Mouse (Mus musculus): ENCODE measurements at regions not wholly inside any gene's neighbourhood (a gene's known extent, or its start where the extent isn't known, plus 50 kb on each side); places are given as distances from the start of the nearest gene placed in this dataset.

- no peak overlapping the region for H3K27ac ChIP-seq (ENCODE audit: insufficient read depth, low read length)
- H3K4me3 ChIP-seq (ENCODE audit: insufficient read depth, low read length), result no peak overlapping the region
- TF ChIP-seq CTCF (IDR thresholded peaks at IDR 0.05; ENCODE audit: extremely low read depth, insufficient read depth, low read length) (no peak), POLR2A (IDR thresholded peaks at IDR 0.05; ENCODE audit: extremely low read depth, insufficient read depth, low read length) (no peak)
Measured at GRCm38 (mm10) chr17:47194463-47195012, 174.1 kb upstream of the Mrps10 start.

GRCm38 (mm10) chr17:47191416-47191815, 177.3 kb upstream of the Mrps10 start:
- TF ChIP-seq CTCF (IDR thresholded peaks at IDR 0.05; ENCODE audit: extremely low read depth, insufficient read depth, low read length), result no peak
- no peak for TF ChIP-seq POLR2A (IDR thresholded peaks at IDR 0.05; ENCODE audit: extremely low read depth, insufficient read depth, low read length)
- Histone ChIP-seq H3K4me3 (ENCODE audit: insufficient read depth, low read length) (no peak overlapping the region), H3K4me1 (ENCODE audit: control insufficient read depth, insufficient read depth, low read length) (peaks cover 2% of the 10 kb centered on the region; the same call in 1 of the 2 replicates), H3K27ac (ENCODE audit: insufficient read depth, low read length) (no peak overlapping the region)

More at GRCm38 (mm10) chr17:47194463-47195012, 174.1 kb upstream of the Mrps10 start:
- H3K4me1 ChIP-seq (ENCODE audit: control insufficient read depth, insufficient read depth, low read length), result peaks cover 10% of the 10 kb centered on the region

GRCm38 (mm10) chr17:47189770-47190169, 178.9 kb upstream of the Mrps10 start:
- no peak overlapping the region for H3K27ac ChIP-seq (ENCODE audit: insufficient read depth, low read length)
- TF ChIP-seq POLR2A (IDR thresholded peaks at IDR 0.05; ENCODE audit: extremely low read depth, insufficient read depth, low read length) (no peak), CTCF (IDR thresholded peaks at IDR 0.05; ENCODE audit: extremely low read depth, insufficient read depth, low read length) (no peak)
- H3K4me3 ChIP-seq (ENCODE audit: insufficient read depth, low read length), result no peak overlapping the region
- peaks cover 1% of the 10 kb centered on the region; the same call in 1 of the 2 replicates for H3K4me1 ChIP-seq (ENCODE audit: control insufficient read depth, insufficient read depth, low read length)

GRCm38 (mm10) chr17:47184148-47184547, 173.8 kb upstream of the Ubr2 start:
- no peak overlapping the region for H3K27ac ChIP-seq (ENCODE audit: insufficient read depth, low read length)
- H3K4me1 ChIP-seq (ENCODE audit: control insufficient read depth, insufficient read depth, low read length), result no peaks in the 10 kb centered on the region
- H3K4me3 ChIP-seq (ENCODE audit: insufficient read depth, low read length), result no peak overlapping the region
- no peak for TF ChIP-seq POLR2A (IDR thresholded peaks at IDR 0.05; ENCODE audit: extremely low read depth, insufficient read depth, low read length)
- TF ChIP-seq CTCF (IDR thresholded peaks at IDR 0.05; ENCODE audit: extremely low read depth, insufficient read depth, low read length), result no peak

GRCm38 (mm10) chr17:47182118-47182517, 171.8 kb upstream of the Ubr2 start:
- H3K4me1 ChIP-seq (ENCODE audit: control insufficient read depth, insufficient read depth, low read length), result peaks cover 14% of the 10 kb centered on the region
- H3K27ac ChIP-seq (ENCODE audit: insufficient read depth, low read length), result no peak overlapping the region
- H3K4me3 ChIP-seq (ENCODE audit: insufficient read depth, low read length), result no peak overlapping the region
- TF ChIP-seq POLR2A (IDR thresholded peaks at IDR 0.05; ENCODE audit: extremely low read depth, insufficient read depth, low read length) (no peak), CTCF (IDR thresholded peaks at IDR 0.05; ENCODE audit: extremely low read depth, insufficient read depth, low read length) (no peak)

- H3K27ac ChIP-seq (ENCODE audit: insufficient read depth, low read length), result no peak overlapping the region
Measured at GRCm38 (mm10) chr17:47179410-47179809, 169.1 kb upstream of the Ubr2 start.

GRCm38 (mm10) chr17:47178705-47179104, 168.3 kb upstream of the Ubr2 start:
- Histone ChIP-seq H3K4me3 (ENCODE audit: insufficient read depth, low read length) (no peak overlapping the region), H3K27ac (ENCODE audit: insufficient read depth, low read length) (0 out of 2 replicates have a peak overlapping the region, but pooled peaks have one; percentile 21), H3K4me1 (ENCODE audit: control insufficient read depth, insufficient read depth, low read length) (peaks cover 16% of the 10 kb centered on the region)
- no peak for TF ChIP-seq POLR2A (IDR thresholded peaks at IDR 0.05; ENCODE audit: extremely low read depth, insufficient read depth, low read length)
- no peak for TF ChIP-seq CTCF (IDR thresholded peaks at IDR 0.05; ENCODE audit: extremely low read depth, insufficient read depth, low read length)

More at GRCm38 (mm10) chr17:47179410-47179809, 169.1 kb upstream of the Ubr2 start:
- H3K4me3 ChIP-seq (ENCODE audit: insufficient read depth, low read length), result no peak overlapping the region
- TF ChIP-seq POLR2A (IDR thresholded peaks at IDR 0.05; ENCODE audit: extremely low read depth, insufficient read depth, low read length) (no peak), CTCF (IDR thresholded peaks at IDR 0.05; ENCODE audit: extremely low read depth, insufficient read depth, low read length) (no peak)
- H3K4me1 ChIP-seq (ENCODE audit: control insufficient read depth, insufficient read depth, low read length), result peaks cover 14% of the 10 kb centered on the region

GRCm38 (mm10) chr17:47177671-47178246, 167.4 kb upstream of the Ubr2 start:
- Histone ChIP-seq H3K27ac (ENCODE audit: insufficient read depth, low read length) (peak overlapping the region; percentile 6; the same call in 1 of the 2 replicates), H3K4me1 (ENCODE audit: control insufficient read depth, insufficient read depth, low read length) (peaks cover 16% of the 10 kb centered on the region), H3K4me3 (ENCODE audit: insufficient read depth, low read length) (no peak overlapping the region)
- no peak for TF ChIP-seq CTCF (IDR thresholded peaks at IDR 0.05; ENCODE audit: extremely low read depth, insufficient read depth, low read length)
- 0 out of 2 replicates have a peak, but pooled peaks have one; percentile 45 for TF ChIP-seq POLR2A (IDR thresholded peaks at IDR 0.05; ENCODE audit: extremely low read depth, insufficient read depth, low read length)

- Histone ChIP-seq H3K4me3 (ENCODE audit: insufficient read depth, low read length) (no peak overlapping the region), H3K27ac (ENCODE audit: insufficient read depth, low read length) (no peak overlapping the region)
- TF ChIP-seq CTCF (IDR thresholded peaks at IDR 0.05; ENCODE audit: extremely low read depth, insufficient read depth, low read length), result no peak
- no peak for TF ChIP-seq POLR2A (IDR thresholded peaks at IDR 0.05; ENCODE audit: extremely low read depth, insufficient read depth, low read length)
Measured at GRCm38 (mm10) chr17:47176328-47176727, 166.0 kb upstream of the Ubr2 start.

GRCm38 (mm10) chr17:47174748-47175215, 164.4 kb upstream of the Ubr2 start:
- H3K4me1 ChIP-seq (ENCODE audit: control insufficient read depth, insufficient read depth, low read length), result peaks cover 16% of the 10 kb centered on the region
- TF ChIP-seq POLR2A (IDR thresholded peaks at IDR 0.05; ENCODE audit: extremely low read depth, insufficient read depth, low read length) (no peak), CTCF (IDR thresholded peaks at IDR 0.05; ENCODE audit: extremely low read depth, insufficient read depth, low read length) (no peak)
- H3K27ac ChIP-seq (ENCODE audit: insufficient read depth, low read length), result no peak overlapping the region
- H3K4me3 ChIP-seq (ENCODE audit: insufficient read depth, low read length), result peak overlapping the region; percentile 19; the same call in 1 of the 2 replicates

More at GRCm38 (mm10) chr17:47176328-47176727, 166.0 kb upstream of the Ubr2 start:
- peaks cover 16% of the 10 kb centered on the region for H3K4me1 ChIP-seq (ENCODE audit: control insufficient read depth, insufficient read depth, low read length)

Measured in cortical plate, adult 2 months (tissue).